Mouse (Mus musculus) cerebellum, postnatal 25 days (tissue): ENCODE measurements around the gene Crtc1.

Source experiments
- DNase-seq, 2 experiments: peaks; one replicate each; pipeline ENCODE4 v3.0.0; 2021; ENCODE audit warnings: mixed read lengths in 2 of 2

Gene Crtc1

GRCm38 (mm10) chr8:70383287-70383686, 56.1 kb downstream of the Crtc1 start:
- peak; percentile 84 to 88 for DNase-seq

DNA sequence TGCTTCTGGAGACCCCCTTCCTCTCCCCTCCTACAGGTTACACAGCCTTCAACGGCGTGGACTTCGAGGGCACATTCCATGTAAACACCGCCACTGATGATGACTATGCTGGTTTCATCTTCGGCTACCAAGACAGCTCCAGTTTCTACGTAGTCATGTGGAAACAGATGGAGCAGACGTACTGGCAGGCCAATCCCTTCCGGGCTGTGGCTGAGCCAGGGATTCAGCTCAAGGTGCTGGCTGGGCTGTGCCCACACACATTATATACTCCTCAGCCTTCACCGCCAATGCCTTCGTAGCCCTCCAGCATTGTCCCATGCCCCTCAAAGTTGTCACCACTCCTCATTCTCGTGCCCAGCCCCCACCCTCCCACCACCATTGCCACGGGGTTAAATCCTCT, 59.3 kb downstream of the Crtc1 start:
- peak; percentile 69 to 75 for DNase-seq

GRCm38 (mm10) chr8:70377049-70377448, 62.3 kb downstream of the Crtc1 start:
- peak in 1 of 2 experiments; percentile 49 for DNase-seq

GRCm38 (mm10) chr8:70376275-70376741, 63.1 kb downstream of the Crtc1 start:
- DNase-seq: peak in 1 of 2 experiments; percentile 43

GRCm38 (mm10) chr8:70375212-70375859, 64.0 kb downstream of the Crtc1 start:
- DNase-seq: peak; percentile 19 to 23

DNA sequence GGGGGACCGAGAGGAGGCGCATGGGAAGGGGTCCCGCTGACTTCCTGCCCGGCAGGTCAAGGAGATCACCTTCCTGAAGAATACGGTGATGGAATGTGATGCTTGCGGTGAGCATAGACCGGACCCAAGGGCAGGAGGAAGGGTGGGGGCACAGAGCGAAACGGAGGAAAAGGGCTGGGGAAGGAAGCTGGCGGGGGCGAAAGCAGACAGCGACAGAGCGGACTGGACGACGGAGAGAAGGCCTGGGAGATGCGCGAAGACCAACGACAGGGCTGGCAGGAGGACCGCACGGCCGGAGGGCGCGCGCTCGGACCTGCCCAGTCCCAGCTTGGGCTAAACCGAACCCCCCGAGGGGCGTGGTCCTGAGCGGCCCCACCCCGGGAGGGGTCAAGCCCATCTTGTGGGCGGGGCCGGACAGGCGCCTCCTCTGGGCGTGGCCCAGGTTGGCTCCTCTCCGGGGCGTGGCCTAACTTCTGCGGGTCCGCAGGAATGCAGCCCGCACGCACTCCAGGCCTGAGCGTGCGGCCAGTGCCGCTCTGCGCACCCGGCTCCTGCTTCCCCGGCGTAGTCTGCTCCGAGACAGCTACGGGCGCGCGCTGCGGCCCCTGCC, 65.0 kb downstream of the Crtc1 start:
- peak; percentile 79 to 89 for DNase-seq

GRCm38 (mm10) chr8:70373397-70374317, 65.7 kb downstream of the Crtc1 start, which contains the start of gene Comp:
Gene Comp (plus strand): TSS chr8:70373558.
- DNase-seq: peak; percentile 32 to 54

GRCm38 (mm10) chr8:70371951-70372350, 67.4 kb downstream of the Crtc1 start:
- no peak for DNase-seq

DNA sequence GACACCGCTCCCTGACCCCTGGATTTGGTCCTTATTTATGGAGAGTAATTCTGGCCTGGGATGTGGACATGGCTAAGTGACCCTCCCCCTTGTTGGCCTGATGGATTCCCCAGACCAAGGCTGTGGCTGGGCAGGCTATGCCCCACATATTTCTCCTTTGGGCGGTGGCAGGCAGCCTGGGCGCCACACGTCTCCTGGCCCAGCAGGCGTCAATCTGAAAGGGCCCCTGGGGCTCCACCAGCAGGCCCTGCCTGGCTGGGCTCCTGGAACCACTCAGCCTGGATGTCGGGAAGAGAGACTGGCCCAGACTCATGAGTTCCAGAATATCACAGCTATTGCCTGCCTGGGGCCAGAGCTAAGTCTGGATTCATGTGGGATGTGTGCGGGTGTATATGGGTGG, 68.9 kb downstream of the Crtc1 start:
- DNase-seq: no peak

DNA sequence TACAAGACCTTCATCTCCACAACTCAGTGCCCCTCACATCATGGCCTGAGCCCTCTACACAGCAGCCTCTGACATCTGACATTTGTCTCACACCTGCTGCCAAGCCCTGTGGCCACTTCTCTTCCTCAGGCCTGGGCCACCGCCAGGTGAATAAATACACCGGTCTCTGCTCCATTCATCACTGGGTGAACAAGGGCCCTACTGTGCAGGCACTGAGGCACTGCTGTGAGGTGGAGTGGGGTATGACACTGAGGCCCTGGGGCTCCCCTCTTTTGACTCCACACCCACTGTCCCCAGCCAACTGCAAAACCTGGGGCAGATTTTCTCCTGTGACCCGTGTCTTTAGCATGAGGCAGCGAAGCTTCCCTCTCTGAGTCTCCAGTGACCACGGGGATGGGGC, 72.8 kb downstream of the Crtc1 start:
- DNase-seq: no peak

- no peak for DNase-seq
Measured at GRCm38 (mm10) chr8:70364066-70364465, 75.3 kb downstream of the Crtc1 start.

- no peak for DNase-seq
Measured at GRCm38 (mm10) chr8:70361484-70362032, 77.8 kb downstream of the Crtc1 start.

DNA sequence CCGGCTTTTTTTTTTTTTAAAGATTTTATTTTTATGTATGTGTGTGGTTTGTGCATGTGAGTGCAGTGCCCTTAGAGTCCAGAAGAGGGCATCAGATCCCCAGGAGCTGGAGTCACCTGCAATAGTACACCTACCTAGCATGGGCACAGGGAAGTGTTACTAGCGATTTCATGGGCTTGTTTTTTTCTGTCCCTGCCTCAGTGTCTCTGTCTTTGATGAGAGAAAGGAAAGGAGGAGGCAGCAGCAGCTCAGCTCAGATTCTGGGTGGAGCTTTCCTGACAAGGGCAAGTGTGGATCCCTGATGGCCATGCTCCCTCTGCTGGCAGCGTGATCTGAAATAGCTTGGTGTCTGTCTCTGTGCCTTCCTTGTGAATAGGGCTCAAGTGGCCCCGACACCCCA, 78.6 kb downstream of the Crtc1 start:
- DNase-seq: peak in 1 of 2 experiments; percentile 48

DNA sequence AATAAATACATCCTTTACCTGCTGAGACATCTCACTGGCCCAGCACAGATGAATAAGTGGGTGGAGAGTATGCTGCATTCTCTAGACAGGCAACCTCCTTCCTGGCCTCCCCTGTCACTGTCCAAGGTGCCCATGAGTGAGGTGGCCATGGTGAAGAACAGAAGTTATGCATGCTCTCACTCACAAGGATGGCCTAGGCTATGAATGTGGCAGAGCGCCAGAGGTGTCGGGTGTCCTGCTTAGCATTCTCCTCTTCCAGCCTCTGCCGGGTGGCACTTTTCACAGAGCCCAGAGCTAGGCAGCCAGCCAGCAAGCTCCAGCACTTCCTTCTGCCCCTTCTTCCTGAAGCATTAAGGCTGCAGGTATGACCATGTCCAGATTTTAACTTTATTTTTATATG, 80.0 kb downstream of the Crtc1 start:
- DNase-seq: peak in 1 of 2 experiments; percentile 51

DNA sequence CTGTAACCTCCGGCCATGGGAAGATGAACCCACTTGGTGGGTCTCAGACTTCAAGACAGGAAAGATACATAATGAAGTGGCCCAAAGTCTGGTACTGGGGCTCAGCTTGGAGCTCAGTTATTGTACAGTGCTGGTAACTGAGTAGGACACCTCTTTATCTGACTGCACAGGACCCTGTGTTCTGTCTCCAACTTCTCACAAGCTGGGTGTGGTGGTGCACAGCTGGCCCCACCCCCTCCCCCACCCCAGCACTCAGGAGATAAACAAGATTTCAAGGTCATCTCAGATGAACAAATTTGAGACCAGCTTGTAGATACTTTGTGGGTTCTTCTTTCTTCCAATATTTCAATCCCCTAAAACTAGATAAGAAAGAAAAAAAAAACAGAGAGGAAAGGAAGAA, 83.3 kb downstream of the Crtc1 start:
- no peak for DNase-seq

GRCm38 (mm10) chr8:70354004-70354403, 85.4 kb downstream of the Crtc1 start:
- DNase-seq: no peak

- peak; percentile 100 for DNase-seq
Measured at GRCm38 (mm10) chr8:70353194-70353817, 86.1 kb downstream of the Crtc1 start, which contains the start of gene Upf1. Gene Upf1 (minus strand): TSS chr8:70353278.

- DNase-seq: no peak
Measured at GRCm38 (mm10) chr8:70352657-70353151, 86.7 kb downstream of the Crtc1 start.

GRCm38 (mm10) chr8:70352000-70352384, 87.4 kb downstream of the Crtc1 start:
- DNase-seq: peak in 1 of 2 experiments; percentile 47

DNA sequence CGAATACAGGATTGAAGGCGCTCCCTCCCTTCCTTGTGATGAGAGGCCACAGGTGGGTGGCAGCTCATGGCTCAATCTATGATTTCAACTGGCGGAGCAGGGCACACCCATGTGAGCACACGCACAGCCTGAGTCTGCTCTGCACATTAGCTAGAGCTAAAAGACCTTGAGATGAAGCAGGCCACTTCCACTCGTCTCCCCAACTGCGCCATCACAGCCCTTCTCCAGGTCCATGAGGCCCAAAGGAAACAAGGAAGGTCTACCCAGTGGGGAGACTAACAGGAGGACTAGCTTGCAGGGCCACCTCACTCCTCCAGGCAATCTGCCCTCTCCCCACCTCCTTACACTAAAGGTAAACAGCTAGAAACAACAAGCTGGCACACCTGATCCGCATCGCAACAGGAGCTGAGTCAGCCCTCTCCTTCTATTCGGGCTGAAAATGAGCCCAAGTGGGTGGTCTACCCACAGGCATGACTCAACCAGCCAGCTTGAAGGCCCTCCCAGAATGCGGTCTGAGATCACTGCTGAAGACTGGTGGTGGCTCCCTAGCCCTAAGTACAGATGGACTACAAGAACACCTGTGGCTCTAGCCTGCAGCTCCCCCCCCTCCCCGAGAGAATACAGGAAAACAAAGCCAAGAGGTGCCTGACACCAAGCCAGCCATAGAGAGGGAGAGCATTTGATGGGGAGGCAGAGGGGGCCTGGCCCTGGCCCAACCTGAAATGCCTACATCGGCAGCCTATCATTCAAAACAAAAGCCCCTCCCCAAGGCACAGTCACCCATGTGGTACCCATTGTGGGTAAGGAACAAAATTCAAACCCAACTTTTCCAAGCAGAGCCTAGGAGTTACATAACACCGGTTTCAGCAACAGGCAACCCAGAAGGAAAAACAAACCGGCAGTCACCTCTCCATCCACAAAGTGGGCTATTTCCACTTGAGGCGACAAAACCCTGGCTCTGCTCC, 88.1 kb downstream of the Crtc1 start:
- peak; percentile 68 to 74 for DNase-seq

GRCm38 (mm10) chr8:70347860-70348420, 91.4 kb downstream of the Crtc1 start:
- peak; percentile 45 to 48 for DNase-seq
